Mouse (Mus musculus): ENCODE results near the gene Rnf157. TPM values are rescaled to one million over a fixed set of nuclear protein-coding genes. Genes with fewer than 3 reads are reported as not detected.
"Not testable (repeated sequence)": the region's sequence is repeated elsewhere in the genome, so short reads cannot be mapped to it uniquely, and the experiment has no call there.

Rnf157 gene
- total and polyA plus RNA-seq, 2 experiments from 2014 or later: 56.7 to 105 TPM

- Histone ChIP-seq H3K36me3 (ENCODE audit: insufficient read depth) (peaks cover 4% of the 10 kb centered on the region; the same call in 1 of the 2 replicates), H3K9me3 (ENCODE audit: low read length) (no peaks in the 10 kb centered on the region), H3K4me3 (ENCODE audit: low read depth, low read length) (no peak overlapping the region), H3K27ac (ENCODE audit: low read depth, low read length) (no peak overlapping the region), H3K4me2 (ENCODE audit: low read depth) (no peak overlapping the region), H3K9ac (no peak overlapping the region), H3K4me1 (ENCODE audit: insufficient read depth) (no peaks in the 10 kb centered on the region), H3K27me3 (ENCODE audit: insufficient read depth, low read length) (no peaks in the 10 kb centered on the region)
- ATAC-seq (no peak), DNase-seq (no peak)
- 85% methylated on average over 2 of the region's 2 CpGs for WGBS
- TF ChIP-seq CTCF (IDR thresholded peaks at IDR 0.05; ENCODE audit: low read depth): no peak
Observed at GRCm38 (mm10) chr11:116366124-116366523, 46.7 kb downstream of the Rnf157 start.

GRCm38 (mm10) chr11:116365432-116365831 lies 47.4 kb downstream of the Rnf157 start:
- no peak overlapping the region for H3K27ac ChIP-seq (ENCODE audit: low read depth, low read length)
- no peak for TF ChIP-seq CTCF (IDR thresholded peaks at IDR 0.05; ENCODE audit: low read depth)
- H3K9ac ChIP-seq: no peak overlapping the region
- WGBS: 39% methylated on average over 13 of the region's 13 CpGs
- ATAC-seq: no peak
- DNase-seq: no peak
- no peak overlapping the region for H3K4me3 ChIP-seq (ENCODE audit: low read depth, low read length)
- H3K4me2 ChIP-seq (ENCODE audit: low read depth): no peak overlapping the region
- no peaks in the 10 kb centered on the region for H3K27me3 ChIP-seq (ENCODE audit: insufficient read depth, low read length)
- peaks cover 4% of the 10 kb centered on the region; the same call in 1 of the 2 replicates for H3K36me3 ChIP-seq (ENCODE audit: insufficient read depth)
- H3K4me1 ChIP-seq (ENCODE audit: insufficient read depth): no peaks in the 10 kb centered on the region
- no peaks in the 10 kb centered on the region for H3K9me3 ChIP-seq (ENCODE audit: low read length)

- no peak overlapping the region for H3K9ac ChIP-seq
- no peak for TF ChIP-seq CTCF (IDR thresholded peaks at IDR 0.05; ENCODE audit: low read depth)
- no peaks in the 10 kb centered on the region for H3K27me3 ChIP-seq (ENCODE audit: insufficient read depth, low read length)
- H3K27ac ChIP-seq (ENCODE audit: low read depth, low read length): no peak overlapping the region
- peaks cover 24% of the 10 kb centered on the region for H3K36me3 ChIP-seq (ENCODE audit: insufficient read depth)
- DNase-seq (no peak), ATAC-seq (no peak)
- H3K4me1 ChIP-seq (ENCODE audit: insufficient read depth): no peaks in the 10 kb centered on the region
- WGBS: 89% methylated on average over 11 of the region's 11 CpGs
- H3K4me3 ChIP-seq (ENCODE audit: low read depth, low read length): no peak overlapping the region
- H3K4me2 ChIP-seq (ENCODE audit: low read depth): no peak overlapping the region
- no peaks in the 10 kb centered on the region for H3K9me3 ChIP-seq (ENCODE audit: low read length)
Observed at GRCm38 (mm10) chr11:116362015-116362414, 50.8 kb downstream of the Rnf157 start.

- 94% methylated on average over 5 of the region's 5 CpGs for WGBS
Observed at GRCm38 (mm10) chr11:116360915-116361314, 51.9 kb downstream of the Rnf157 start.

GRCm38 (mm10) chr11:116359652-116360051 lies 53.2 kb downstream of the Rnf157 start:
- no peak overlapping the region for H3K4me3 ChIP-seq (ENCODE audit: low read depth, low read length)
- no peak overlapping the region for H3K27ac ChIP-seq (ENCODE audit: low read depth, low read length)
- no peak overlapping the region for H3K4me2 ChIP-seq (ENCODE audit: low read depth)
- ATAC-seq: no peak
- no peaks in the 10 kb centered on the region for H3K27me3 ChIP-seq (ENCODE audit: insufficient read depth, low read length)
- TF ChIP-seq CTCF (IDR thresholded peaks at IDR 0.05; ENCODE audit: low read depth): no peak
- no peaks in the 10 kb centered on the region for H3K4me1 ChIP-seq (ENCODE audit: insufficient read depth)
- H3K9ac ChIP-seq: no peak overlapping the region
- H3K9me3 ChIP-seq (ENCODE audit: low read length): no peaks in the 10 kb centered on the region
- peaks cover 38% of the 10 kb centered on the region for H3K36me3 ChIP-seq (ENCODE audit: insufficient read depth)
- no peak for DNase-seq
- WGBS: 70% methylated on average over 12 of the region's 12 CpGs

More at GRCm38 (mm10) chr11:116360915-116361314, 51.9 kb downstream of the Rnf157 start:
- not testable (repeated sequence) for H3K4me3 ChIP-seq (ENCODE audit: low read depth, low read length); H3K4me1 ChIP-seq (ENCODE audit: insufficient read depth); DNase-seq; H3K27me3 ChIP-seq (ENCODE audit: insufficient read depth, low read length); ATAC-seq; H3K9ac ChIP-seq; H3K27ac ChIP-seq (ENCODE audit: low read depth, low read length); H3K9me3 ChIP-seq (ENCODE audit: low read length); H3K4me2 ChIP-seq (ENCODE audit: low read depth)
- peaks cover 25% of the 10 kb centered on the region for H3K36me3 ChIP-seq (ENCODE audit: insufficient read depth)

GRCm38 (mm10) chr11:116358926-116359637 lies 53.8 kb downstream of the Rnf157 start:
- Histone ChIP-seq H3K4me3 (ENCODE audit: low read depth, low read length) (no peak overlapping the region), H3K4me1 (ENCODE audit: insufficient read depth) (no peaks in the 10 kb centered on the region), H3K9me3 (ENCODE audit: low read length) (no peaks in the 10 kb centered on the region), H3K9ac (no peak overlapping the region), H3K4me2 (ENCODE audit: low read depth) (no peak overlapping the region), H3K27ac (ENCODE audit: low read depth, low read length) (0 out of 2 replicates have a peak overlapping the region, but pooled peaks have one; percentile 10), H3K36me3 (ENCODE audit: insufficient read depth) (peaks cover 43% of the 10 kb centered on the region), H3K27me3 (ENCODE audit: insufficient read depth, low read length) (no peaks in the 10 kb centered on the region)
- ATAC-seq: no peak
- no peak for TF ChIP-seq CTCF (IDR thresholded peaks at IDR 0.05; ENCODE audit: low read depth)
- 79% methylated on average over 15 of the region's 15 CpGs for WGBS
- no peak for DNase-seq

GRCm38 (mm10) chr11:116354521-116354920 lies 58.3 kb downstream of the Rnf157 start:
- no peak overlapping the region for H3K9ac ChIP-seq
- DNase-seq: no peak
- no peak overlapping the region for H3K4me2 ChIP-seq (ENCODE audit: low read depth)
- no peaks in the 10 kb centered on the region for H3K27me3 ChIP-seq (ENCODE audit: insufficient read depth, low read length)
- H3K36me3 ChIP-seq (ENCODE audit: insufficient read depth): peaks cover 74% of the 10 kb centered on the region
- no peak for TF ChIP-seq CTCF (IDR thresholded peaks at IDR 0.05; ENCODE audit: low read depth)
- H3K4me1 ChIP-seq (ENCODE audit: insufficient read depth): no peaks in the 10 kb centered on the region
- H3K27ac ChIP-seq (ENCODE audit: low read depth, low read length): no peak overlapping the region
- ATAC-seq: no peak
- H3K9me3 ChIP-seq (ENCODE audit: low read length): no peaks in the 10 kb centered on the region
- H3K4me3 ChIP-seq (ENCODE audit: low read depth, low read length): no peak overlapping the region
- WGBS: 45% methylated on average over 17 of the region's 17 CpGs
